Mouse (Mus musculus) brain, embryonic 14.5 days (tissue): ENCODE data around the gene Ifnlr1.

ENCODE experiments used
- CTCF ChIP-seq: fragments of 200-500 bp; IDR thresholded peaks from 2 replicates; pipeline ENCODE4 v1.5.1; 2012; ENCODE audit warnings: inconsistent platforms, mild to moderate bottlenecking, moderate library complexity, borderline replicate concordance; ENCODE audit not compliant: insufficient read depth, insufficient read length; ENCODE audit errors: extremely low read depth
- POLR2A ChIP-seq: fragments of 200-500 bp; IDR thresholded peaks from 2 replicates; pipeline ENCODE4 v1.6.1; 2012; ENCODE audit warnings: mild to moderate bottlenecking, inconsistent platforms, borderline replicate concordance; ENCODE audit not compliant: poor library complexity, insufficient read depth, insufficient read length, severe bottlenecking; ENCODE audit errors: extremely low read depth

GRCm38 (mm10) chr4:135704016-135704415, 17.9 kb downstream of the Ifnlr1 start:
- TF ChIP-seq CTCF (no peak), POLR2A (no peak)
